Mouse (Mus musculus) ES-E14 (cell line): Measurements from ENCODE around the gene Nr1h2.

Experiments used
- CHD2 ChIP-seq: IDR thresholded peaks from 2 replicates; pipeline ENCODE4 v1.6.1; 2014; ENCODE audit warnings: mild to moderate bottlenecking, low read depth, low read length, inconsistent platforms
- HCFC1 ChIP-seq: IDR thresholded peaks from 2 replicates; pipeline ENCODE4 v1.6.1; 2012; ENCODE audit warnings: low read length, inconsistent platforms, borderline replicate concordance; ENCODE audit not compliant: insufficient read depth
- ZC3H11A ChIP-seq: IDR thresholded peaks from 2 replicates; pipeline ENCODE4 v1.6.1; 2012; ENCODE audit warnings: low read depth, mild to moderate bottlenecking, inconsistent platforms, low read length, borderline replicate concordance
- ZNF384 ChIP-seq: IDR thresholded peaks from 2 replicates; pipeline ENCODE4 v1.6.1; 2012; ENCODE audit warnings: low read depth, low read length, inconsistent platforms

- TF ChIP-seq CHD2 (no peak), ZC3H11A (no peak), HCFC1 (no peak), ZNF384 (no peak)
These were observed 18.9 kb downstream of the Nr1h2 start for GRCm38 (mm10) chr7:44534656-44535441.
